Mouse (Mus musculus) midbrain, embryonic 13.5 days (tissue): ENCODE measurements around the gene AI481877. TPM values are rescaled to one million over a fixed set of nuclear protein-coding genes. Genes with fewer than 3 reads are reported as not detected.
"Not testable (repeated sequence)": the region's sequence is repeated elsewhere in the genome, so short reads cannot be mapped to it uniquely, and the experiment has no call there.

Source experiments
- ATAC-seq: fragments of 200-750 bp; cut with Nextera tagmentation; 2 replicates; pipeline ENCODE4 v1.8.0; 2017; ENCODE audit warnings: mild to moderate bottlenecking, moderate TSS enrichment, moderate library complexity
- H3K27ac ChIP-seq: fragments of 300-500 bp; sonication (generic); 2 replicates; pipeline ENCODE4 v1.5.1; 2015; ENCODE audit warnings: inconsistent platforms, mild to moderate bottlenecking, moderate library complexity
- H3K27me3 ChIP-seq: fragments of 300-500 bp; sonication (generic); 2 replicates; pipeline ENCODE4 v1.6.1; 2015; ENCODE audit warnings: mild to moderate bottlenecking, inconsistent platforms
- H3K36me3 ChIP-seq: fragments of 300-500 bp; sonication (generic); 2 replicates; pipeline ENCODE4 v1.6.1; 2015; ENCODE audit warnings: mild to moderate bottlenecking, inconsistent platforms
- H3K4me1 ChIP-seq: fragments of 300-500 bp; sonication (generic); replicated peaks from 2 replicates; pipeline ENCODE4 v1.6.1; 2015; ENCODE audit warnings: inconsistent platforms
- H3K4me2 ChIP-seq: fragments of 300-500 bp; sonication (generic); replicated peaks from 2 replicates; pipeline ENCODE4 v1.6.1; 2015; ENCODE audit warnings: moderate library complexity, mild to moderate bottlenecking, inconsistent platforms
- H3K4me3 ChIP-seq: fragments of 300-500 bp; sonication (generic); replicated peaks from 2 replicates; pipeline ENCODE4 v1.5.1; 2015; ENCODE audit warnings: mild to moderate bottlenecking, inconsistent platforms
- H3K9ac ChIP-seq: fragments of 300-500 bp; sonication (generic); replicated peaks from 2 replicates; pipeline ENCODE4 v1.6.1; 2015; ENCODE audit warnings: mild to moderate bottlenecking, inconsistent platforms
- H3K9me3 ChIP-seq: fragments of 300-500 bp; sonication (generic); 2 replicates; pipeline ENCODE4 v1.6.1; 2016; ENCODE audit warnings: mild to moderate bottlenecking, inconsistent platforms
- WGBS: fragments of 180-500 bp; shearing (Covaris S2); methylation state at CpG from one replicate; pipeline ENCODE4 v1.1.7; 2015; 5-methylcytosine and 5-hydroxymethylcytosine counted together
- polyA plus RNA-seq: library from polyadenylated mRNA; unstranded; fragments of >200 nt; fragmentation: Nextera tagmentation; extraction: Ambion mirVana; gene quantifications from 2 replicates; pipeline ENCODE4 v1.2.1, GENCODE M21; 2015

AI481877 gene
- polyA plus RNA-seq, result 0.04 TPM in 1 of 2 replicates, not detected in the other

GRCm38 (mm10) chr4:59138507-59139033 lies at the start of gene AI481877:
AI481877 (minus strand) TSS chr4:59138983.
- not testable (repeated sequence) for ATAC-seq

GRCm38 (mm10) chr4:59188474-59188801 lies 49.7 kb upstream of the AI481877 start:
- H3K36me3 ChIP-seq, result no peaks in the 10 kb centered on the region
- ATAC-seq, result no peak
- peak overlapping the region; percentile 97 for H3K27ac ChIP-seq
- no peaks in the 10 kb centered on the region for H3K9me3 ChIP-seq
- peak overlapping the region; percentile 93 for H3K9ac ChIP-seq
- H3K27me3 ChIP-seq, result no peaks in the 10 kb centered on the region
- peak overlapping the region; percentile 69 for H3K4me2 ChIP-seq
- 28% methylated on average over 4 of the region's 4 CpGs for WGBS
- peaks cover 14% of the 10 kb centered on the region for H3K4me1 ChIP-seq
- peak overlapping the region; percentile 92 for H3K4me3 ChIP-seq

More at GRCm38 (mm10) chr4:59138507-59139033, at the start of gene AI481877:
- H3K27ac ChIP-seq, H3K9ac ChIP-seq, H3K4me3 ChIP-seq, H3K27me3 ChIP-seq, H3K9me3 ChIP-seq, H3K36me3 ChIP-seq, H3K4me1 ChIP-seq, H3K4me2 ChIP-seq: not testable (repeated sequence)
- 84% methylated on average over 3 of the region's 6 CpGs for WGBS

- no peak overlapping the region for H3K27ac ChIP-seq
- H3K27me3 ChIP-seq, result no peaks in the 10 kb centered on the region
- no peaks in the 10 kb centered on the region for H3K9me3 ChIP-seq
- WGBS, result 26% methylated on average over 3 of the region's 3 CpGs
- no peaks in the 10 kb centered on the region for H3K36me3 ChIP-seq
- H3K4me1 ChIP-seq, result peaks cover 14% of the 10 kb centered on the region
- H3K4me2 ChIP-seq, result no peak overlapping the region
- ATAC-seq, result no peak
- no peak overlapping the region for H3K4me3 ChIP-seq
- no peak overlapping the region for H3K9ac ChIP-seq
Measured at GRCm38 (mm10) chr4:59187289-59187688, 48.5 kb upstream of the AI481877 start.

- Histone ChIP-seq H3K9ac (no peak overlapping the region), H3K36me3 (no peaks in the 10 kb centered on the region), H3K4me2 (no peak overlapping the region), H3K27ac (no peak overlapping the region), H3K27me3 (no peaks in the 10 kb centered on the region), H3K4me1 (peaks cover 7% of the 10 kb centered on the region), H3K4me3 (no peak overlapping the region), H3K9me3 (no peaks in the 10 kb centered on the region)
- no peak for ATAC-seq
- 74% methylated on average over 3 of the region's 3 CpGs for WGBS
Measured at GRCm38 (mm10) chr4:59185671-59186070, 46.9 kb upstream of the AI481877 start.

- H3K4me3 ChIP-seq, result no peak overlapping the region
- H3K9ac ChIP-seq, result no peak overlapping the region
- 40% methylated on average over 5 of the region's 5 CpGs for WGBS
- H3K27ac ChIP-seq, result no peak overlapping the region
- H3K4me1 ChIP-seq, result no peaks in the 10 kb centered on the region
- no peaks in the 10 kb centered on the region for H3K36me3 ChIP-seq
- no peaks in the 10 kb centered on the region for H3K9me3 ChIP-seq
- no peak for ATAC-seq
- no peaks in the 10 kb centered on the region for H3K27me3 ChIP-seq
- H3K4me2 ChIP-seq, result no peak overlapping the region
Measured at GRCm38 (mm10) chr4:59181320-59182271, 42.8 kb upstream of the AI481877 start.

GRCm38 (mm10) chr4:59177566-59177965 lies 38.8 kb upstream of the AI481877 start:
- Histone ChIP-seq H3K36me3 (no peaks in the 10 kb centered on the region), H3K4me3 (no peak overlapping the region), H3K4me2 (no peak overlapping the region), H3K9me3 (no peaks in the 10 kb centered on the region), H3K27ac (no peak overlapping the region), H3K9ac (no peak overlapping the region), H3K27me3 (no peaks in the 10 kb centered on the region), H3K4me1 (no peaks in the 10 kb centered on the region)
- WGBS, result 92% methylated on average over 2 of the region's 2 CpGs
- ATAC-seq, result no peak

- no peak for ATAC-seq
- Histone ChIP-seq H3K9ac (no peak overlapping the region), H3K4me3 (no peak overlapping the region), H3K27me3 (no peaks in the 10 kb centered on the region), H3K27ac (no peak overlapping the region), H3K4me2 (no peak overlapping the region), H3K36me3 (no peaks in the 10 kb centered on the region), H3K4me1 (no peaks in the 10 kb centered on the region), H3K9me3 (no peaks in the 10 kb centered on the region)
- 61% methylated on average over 6 of the region's 6 CpGs for WGBS
Measured at GRCm38 (mm10) chr4:59175929-59176328, 37.1 kb upstream of the AI481877 start.

GRCm38 (mm10) chr4:59175003-59175402 lies 36.2 kb upstream of the AI481877 start:
- H3K27me3 ChIP-seq, result no peaks in the 10 kb centered on the region
- H3K27ac ChIP-seq, result no peak overlapping the region
- no peaks in the 10 kb centered on the region for H3K36me3 ChIP-seq
- H3K9ac ChIP-seq, result no peak overlapping the region
- no peaks in the 10 kb centered on the region for H3K4me1 ChIP-seq
- no peak overlapping the region for H3K4me3 ChIP-seq
- no peak for ATAC-seq
- H3K4me2 ChIP-seq, result no peak overlapping the region
- no peaks in the 10 kb centered on the region for H3K9me3 ChIP-seq
- WGBS, result 78% methylated on average over 4 of the region's 4 CpGs

GRCm38 (mm10) chr4:59173181-59173922 lies 34.6 kb upstream of the AI481877 start:
- Histone ChIP-seq H3K4me2 (no peak overlapping the region), H3K27ac (no peak overlapping the region), H3K36me3 (no peaks in the 10 kb centered on the region), H3K27me3 (no peaks in the 10 kb centered on the region), H3K4me3 (no peak overlapping the region), H3K9ac (no peak overlapping the region), H3K4me1 (no peaks in the 10 kb centered on the region), H3K9me3 (no peaks in the 10 kb centered on the region)
- no peak for ATAC-seq
- 89% methylated on average over 2 of the region's 2 CpGs for WGBS

GRCm38 (mm10) chr4:59172616-59173015 lies 33.8 kb upstream of the AI481877 start:
- ATAC-seq, result no peak
- Histone ChIP-seq H3K27ac (no peak overlapping the region), H3K4me1 (no peaks in the 10 kb centered on the region), H3K9ac (no peak overlapping the region), H3K4me2 (no peak overlapping the region), H3K27me3 (no peaks in the 10 kb centered on the region), H3K9me3 (no peaks in the 10 kb centered on the region), H3K36me3 (no peaks in the 10 kb centered on the region), H3K4me3 (no peak overlapping the region)
- 10% methylated on average over 2 of the region's 2 CpGs for WGBS

GRCm38 (mm10) chr4:59169981-59170380 lies 31.2 kb upstream of the AI481877 start:
- no peaks in the 10 kb centered on the region for H3K4me1 ChIP-seq
- H3K27ac ChIP-seq, result no peak overlapping the region
- no peak overlapping the region for H3K4me3 ChIP-seq
- H3K36me3 ChIP-seq, result no peaks in the 10 kb centered on the region
- no peaks in the 10 kb centered on the region for H3K27me3 ChIP-seq
- WGBS, result 93% methylated on average over 5 of the region's 5 CpGs
- H3K9ac ChIP-seq, result no peak overlapping the region
- no peaks in the 10 kb centered on the region for H3K9me3 ChIP-seq
- H3K4me2 ChIP-seq, result no peak overlapping the region
- no peak for ATAC-seq

GRCm38 (mm10) chr4:59167251-59167847 lies 28.6 kb upstream of the AI481877 start:
- no peaks in the 10 kb centered on the region for H3K9me3 ChIP-seq
- no peak overlapping the region for H3K4me3 ChIP-seq
- no peak overlapping the region for H3K4me2 ChIP-seq
- no peak for ATAC-seq
- H3K4me1 ChIP-seq, result no peaks in the 10 kb centered on the region
- WGBS, result 92% methylated on average over 2 of the region's 2 CpGs
- H3K9ac ChIP-seq, result no peak overlapping the region
- H3K36me3 ChIP-seq, result no peaks in the 10 kb centered on the region
- H3K27ac ChIP-seq, result no peak overlapping the region
- no peaks in the 10 kb centered on the region for H3K27me3 ChIP-seq
